Mouse (Mus musculus) forebrain, postnatal 0 days (tissue): ENCODE measurements at regions not wholly inside any gene's neighbourhood (a gene's known extent, or its start where the extent isn't known, plus 50 kb on each side); places are given as distances from the start of the nearest gene placed in this dataset.

Experiments used
- ATAC-seq: fragments of 200-750 bp; cut with Nextera tagmentation; 2 replicates; pipeline ENCODE4 v1.8.0; 2017; ENCODE audit warnings: mild to moderate bottlenecking, moderate library complexity
- DNase-seq: peaks from one replicate; pipeline ENCODE4 v3.0.0-alpha.2; 2015
- H3K27ac ChIP-seq: fragments of 300-500 bp; sonication (generic); 2 replicates; pipeline ENCODE4 v1.5.1; 2014; ENCODE audit warnings: low read depth, mild to moderate bottlenecking, antibody characterized with exemption, low read length, moderate library complexity, mixed read lengths
- H3K27me3 ChIP-seq: fragments of 300-500 bp; sonication (generic); 2 replicates; pipeline ENCODE4 v1.6.1; 2014; ENCODE audit warnings: mild to moderate bottlenecking, low read length, mixed read lengths; ENCODE audit not compliant: insufficient read depth
- H3K36me3 ChIP-seq: fragments of 300-500 bp; sonication (generic); 2 replicates; pipeline ENCODE4 v1.6.1; 2014; ENCODE audit warnings: mild to moderate bottlenecking, moderate library complexity; ENCODE audit not compliant: insufficient read depth
- H3K4me1 ChIP-seq: fragments of 300-500 bp; sonication (generic); 2 replicates; pipeline ENCODE4 v1.6.1; 2014; ENCODE audit warnings: antibody characterized with exemption; ENCODE audit not compliant: insufficient read depth
- H3K4me2 ChIP-seq: fragments of 300-500 bp; sonication (generic); 2 replicates; pipeline ENCODE4 v1.6.1; 2014; ENCODE audit warnings: low read depth, mild to moderate bottlenecking, moderate library complexity
- H3K4me3 ChIP-seq: fragments of 300-500 bp; sonication (generic); 2 replicates; pipeline ENCODE4 v1.5.1; 2014; ENCODE audit warnings: low read depth, low read length, mixed read lengths
- H3K9ac ChIP-seq: fragments of 300-500 bp; sonication (generic); 2 replicates; pipeline ENCODE4 v1.6.1; 2014; ENCODE audit warnings: mild to moderate bottlenecking
- H3K9me3 ChIP-seq: fragments of 300-500 bp; sonication (generic); 2 replicates; pipeline ENCODE4 v1.6.1; 2016; ENCODE audit warnings: low read length
- CTCF ChIP-seq: sonication (generic); IDR thresholded peaks from 2 replicates; pipeline ENCODE4 v1.5.1; 2016; ENCODE audit warnings: antibody characterized with exemption, control low read depth, low read depth
- WGBS: fragments of 180-500 bp; shearing (Covaris S2); extraction: QIAGEN DNeasy Blood & Tissue Kit; methylation state at CpG from one replicate; pipeline ENCODE4 v1.1.7; 2014; 5-methylcytosine and 5-hydroxymethylcytosine counted together

DNA sequence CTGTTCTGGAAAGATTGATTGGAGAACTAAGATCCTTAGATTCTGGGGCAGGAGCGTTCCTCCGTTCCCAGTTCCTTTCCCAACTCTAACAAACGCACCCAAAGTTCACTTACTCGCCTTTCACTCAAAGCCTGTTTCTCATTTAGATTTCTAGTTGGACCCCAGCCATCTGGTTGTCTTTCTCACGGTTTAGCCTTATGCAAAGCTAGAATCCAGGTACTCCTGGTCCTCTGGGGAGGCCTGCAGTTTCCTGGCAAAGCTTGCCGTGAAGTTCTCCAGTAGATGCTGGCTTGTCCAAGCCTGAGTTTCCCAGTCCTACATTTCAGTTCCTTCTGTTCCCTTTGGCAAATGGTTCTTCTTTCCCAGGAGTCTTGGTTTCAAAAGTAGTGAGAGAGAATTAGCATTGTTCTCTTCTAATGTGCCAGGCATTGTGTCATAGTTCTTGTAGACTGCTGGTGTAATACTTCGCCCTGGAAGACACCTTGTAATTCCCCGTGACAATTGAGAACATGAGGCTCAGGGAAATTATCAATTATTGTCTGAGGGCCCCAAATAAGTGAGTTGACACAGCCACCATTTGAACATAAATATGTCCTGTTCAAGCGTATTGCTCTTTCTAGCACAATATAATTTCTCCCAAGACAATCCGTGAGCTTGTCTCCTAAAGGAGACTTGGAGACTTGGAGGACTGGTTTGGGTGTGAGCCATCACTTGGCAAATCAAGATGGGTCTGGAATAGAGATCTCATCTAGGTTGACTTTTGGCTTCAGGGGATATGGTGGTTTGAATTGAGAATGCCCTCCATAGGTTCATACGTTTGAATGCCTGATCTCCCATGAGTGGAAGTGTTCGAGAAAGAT is 126.0 kb downstream of the Mtx2 start:
- Histone ChIP-seq H3K9me3 (no peaks in the 10 kb centered on the region), H3K36me3 (no peaks in the 10 kb centered on the region), H3K9ac (no peak overlapping the region), H3K27ac (no peak overlapping the region), H3K4me1 (no peaks in the 10 kb centered on the region), H3K4me3 (no peak overlapping the region), H3K27me3 (no peaks in the 10 kb centered on the region), H3K4me2 (no peak overlapping the region)
- 77% methylated on average over 12 of the region's 12 CpGs for WGBS
- ATAC-seq = no peak
- no peak for DNase-seq
- no peak for TF ChIP-seq CTCF

DNA sequence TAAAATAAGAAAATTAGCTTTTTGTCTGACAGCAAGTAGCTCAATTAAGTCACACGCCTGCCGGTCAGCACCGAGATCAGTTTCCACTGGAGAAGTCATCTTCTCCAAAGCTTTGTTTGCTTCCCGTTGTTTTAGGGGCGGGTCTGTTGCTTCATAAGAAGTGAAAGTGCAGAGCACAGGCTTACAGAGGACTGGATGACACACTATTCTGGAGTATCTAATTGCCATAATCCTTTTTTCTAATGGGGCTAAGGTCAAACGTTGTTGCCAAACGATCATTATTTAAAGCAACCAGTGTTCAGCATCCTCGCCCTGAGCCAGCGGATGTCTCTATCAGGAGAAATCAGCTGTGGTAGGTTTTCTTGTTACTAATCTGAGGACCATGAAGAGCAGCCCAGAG is 128.5 kb downstream of the Mtx2 start:
- no peak for DNase-seq
- Histone ChIP-seq H3K36me3 (no peaks in the 10 kb centered on the region), H3K9ac (no peak overlapping the region), H3K4me1 (no peaks in the 10 kb centered on the region), H3K4me2 (no peak overlapping the region), H3K27me3 (no peaks in the 10 kb centered on the region), H3K27ac (no peak overlapping the region), H3K9me3 (no peaks in the 10 kb centered on the region), H3K4me3 (no peak overlapping the region)
- no peak for ATAC-seq
- WGBS = 59% methylated on average over 9 of the region's 9 CpGs
- no peak for TF ChIP-seq CTCF

DNA sequence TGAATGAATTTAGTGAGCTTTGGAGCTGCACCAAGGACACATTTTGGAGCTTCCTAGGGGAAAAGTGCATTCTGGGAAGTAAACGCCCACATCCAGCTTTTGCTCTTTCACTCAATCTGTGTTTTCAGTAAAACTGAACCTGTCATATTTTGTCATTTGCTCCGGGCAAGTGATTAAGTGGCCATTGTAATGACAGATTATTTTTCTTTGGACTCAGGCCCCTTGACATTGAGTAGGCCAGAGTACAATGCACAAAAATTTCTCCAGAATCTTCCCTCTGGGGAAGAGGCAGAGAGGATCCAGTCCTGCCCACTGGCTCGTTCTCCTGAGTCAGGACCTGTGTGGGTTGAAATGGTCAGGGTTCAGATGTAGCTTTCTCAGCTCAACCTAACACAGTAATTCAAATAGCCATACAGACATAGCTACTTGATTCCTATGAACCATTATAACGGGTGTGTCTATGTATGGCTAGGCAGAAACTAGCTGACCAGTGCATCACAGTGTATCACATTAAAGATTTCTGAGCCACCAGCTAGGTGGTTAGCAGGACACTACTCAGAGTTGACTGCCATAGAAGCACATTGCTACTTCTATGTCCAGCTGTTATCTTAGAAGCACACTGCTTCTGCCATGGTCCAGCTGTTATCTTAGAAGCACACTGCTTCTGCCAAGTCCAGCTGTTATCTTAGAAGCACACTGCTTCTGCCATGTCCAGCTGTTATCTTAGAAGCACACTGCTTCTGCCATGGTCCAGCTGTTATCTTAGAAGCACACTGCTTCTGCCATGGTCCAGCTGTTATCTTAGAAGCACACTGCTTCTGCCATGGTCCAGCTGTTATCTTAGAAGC is 129.9 kb downstream of the Mtx2 start:
- Histone ChIP-seq H3K4me3 (no peak overlapping the region), H3K9ac (no peak overlapping the region), H3K4me2 (no peak overlapping the region), H3K27me3 (no peaks in the 10 kb centered on the region), H3K27ac (no peak overlapping the region), H3K4me1 (no peaks in the 10 kb centered on the region), H3K36me3 (no peaks in the 10 kb centered on the region), H3K9me3 (no peaks in the 10 kb centered on the region)
- WGBS = 83% methylated on average over 4 of the region's 4 CpGs
- ATAC-seq (no peak), DNase-seq (no peak)
- TF ChIP-seq CTCF = no peak

DNA sequence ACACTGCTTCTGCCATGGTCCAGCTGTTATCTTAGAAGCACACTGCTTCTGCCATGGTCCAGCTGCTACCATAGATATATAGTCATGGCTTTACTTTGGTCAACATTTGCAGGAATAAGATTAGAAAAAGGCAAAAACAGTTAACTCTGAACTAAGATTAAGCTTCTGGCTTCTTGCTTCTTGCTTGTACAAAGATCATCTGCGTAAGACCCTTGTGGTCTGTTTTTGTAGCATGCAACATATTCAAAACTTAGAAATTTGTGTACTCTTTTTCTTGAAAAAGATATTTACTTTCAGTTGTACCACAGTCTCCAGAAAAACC is 130.5 kb downstream of the Mtx2 start:
- no peaks in the 10 kb centered on the region for H3K4me1 ChIP-seq
- no peak for TF ChIP-seq CTCF
- no peaks in the 10 kb centered on the region for H3K27me3 ChIP-seq

DNA sequence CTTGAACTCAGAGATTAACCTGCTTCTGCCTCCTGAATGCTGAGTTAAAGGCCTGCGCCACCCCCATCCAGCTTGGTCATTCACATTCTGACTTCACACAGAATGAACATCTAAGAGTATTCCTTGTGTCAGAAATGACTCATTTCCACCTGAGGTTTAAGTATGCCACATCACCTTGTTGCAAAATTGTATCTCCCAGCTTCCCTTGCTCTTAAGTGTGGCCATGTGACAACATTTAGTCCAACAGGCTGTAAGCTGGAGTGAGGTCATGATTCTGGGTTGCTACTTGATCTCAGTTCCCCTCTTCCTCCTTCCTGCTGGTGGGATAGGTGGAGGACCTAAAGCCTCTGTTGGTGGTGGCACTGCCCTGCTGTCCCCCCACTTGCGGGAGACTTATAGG is 131.0 kb downstream of the Mtx2 start:
- H3K27ac ChIP-seq = no peak overlapping the region
- no peaks in the 10 kb centered on the region for H3K27me3 ChIP-seq
- H3K36me3 ChIP-seq = no peaks in the 10 kb centered on the region
- H3K9me3 ChIP-seq = no peaks in the 10 kb centered on the region
- no peak overlapping the region for H3K4me3 ChIP-seq
- DNase-seq (no peak), ATAC-seq (no peak)
- no peaks in the 10 kb centered on the region for H3K4me1 ChIP-seq
- no peak overlapping the region for H3K9ac ChIP-seq
- no peak for TF ChIP-seq CTCF
- WGBS = 94% methylated on average over 2 of the region's 2 CpGs
- no peak overlapping the region for H3K4me2 ChIP-seq

More for the DNA sequence above, 130.5 kb downstream of the Mtx2 start:
- ATAC-seq (no peak), DNase-seq (no peak)
- 95% methylated on average over 1 of the region's 1 CpGs for WGBS
- Histone ChIP-seq H3K36me3 (no peaks in the 10 kb centered on the region), H3K4me2 (no peak overlapping the region), H3K4me3 (no peak overlapping the region), H3K27ac (no peak overlapping the region), H3K9ac (no peak overlapping the region), H3K9me3 (no peaks in the 10 kb centered on the region)

DNA sequence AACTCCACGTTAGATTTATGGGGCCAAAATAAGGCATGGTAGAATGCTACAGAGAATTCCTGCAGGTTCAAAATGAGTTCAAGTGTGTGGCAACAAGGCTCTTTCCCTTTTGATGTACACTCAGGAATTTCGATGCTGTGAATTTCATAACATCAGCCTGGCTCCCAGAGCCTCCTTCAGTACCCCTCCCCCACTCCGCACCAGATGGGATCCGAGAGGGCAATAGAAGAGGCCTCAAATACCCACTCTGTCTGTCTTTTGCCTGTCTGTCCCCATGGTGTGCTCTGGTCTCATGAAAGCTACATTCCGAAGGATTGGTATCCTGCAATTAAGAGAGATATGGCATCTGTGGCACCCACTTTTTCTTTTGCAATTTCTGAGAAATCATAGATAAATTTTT is 134.3 kb downstream of the Mtx2 start:
- Histone ChIP-seq H3K4me2 (no peak overlapping the region), H3K27ac (no peak overlapping the region), H3K4me1 (0 out of 2 replicates have a peak, but pooled peaks cover under 1% of the 10 kb centered on the region), H3K36me3 (no peaks in the 10 kb centered on the region), H3K9ac (no peak overlapping the region), H3K4me3 (no peak overlapping the region), H3K9me3 (no peaks in the 10 kb centered on the region), H3K27me3 (no peaks in the 10 kb centered on the region; the same call in 1 of the 2 replicates)
- no peak for TF ChIP-seq CTCF
- no peak for ATAC-seq
- DNase-seq = no peak
- WGBS = 79% methylated on average over 5 of the region's 5 CpGs

DNA sequence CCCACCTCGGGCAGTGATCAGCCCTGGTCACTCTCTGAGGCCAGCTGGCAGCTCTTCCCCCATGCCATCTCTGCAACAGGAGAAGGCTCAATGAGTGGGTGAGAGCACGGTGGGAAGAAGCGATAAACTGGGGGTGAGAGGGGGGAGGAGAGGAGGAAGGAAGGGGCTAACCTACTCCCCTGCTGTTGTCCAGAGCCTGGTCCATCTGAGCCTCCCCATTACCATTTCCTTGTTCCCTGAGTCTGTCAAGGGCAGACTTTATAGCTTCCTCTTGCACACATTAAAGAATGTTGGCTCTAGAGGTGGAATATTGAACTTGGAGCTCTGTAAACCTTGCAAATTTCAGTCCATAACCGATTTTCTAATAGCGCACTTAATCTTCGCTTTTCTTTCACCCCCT is 136.8 kb downstream of the Mtx2 start:
- no peaks in the 10 kb centered on the region; the same call in 1 of the 2 replicates for H3K27me3 ChIP-seq
- no peak for ATAC-seq

More for the DNA sequence above, 136.8 kb downstream of the Mtx2 start:
- Histone ChIP-seq H3K4me3 (no peak overlapping the region), H3K9ac (no peak overlapping the region), H3K36me3 (no peaks in the 10 kb centered on the region), H3K9me3 (no peaks in the 10 kb centered on the region), H3K27ac (no peak overlapping the region), H3K4me2 (no peak overlapping the region), H3K4me1 (peaks cover 6% of the 10 kb centered on the region; the same call in 1 of the 2 replicates)
- 95% methylated on average over 6 of the region's 6 CpGs for WGBS
- no peak for DNase-seq
- TF ChIP-seq CTCF = no peak
